ENCODE assay signal across 10 mouse cellular contexts in the genomic region with DNA sequence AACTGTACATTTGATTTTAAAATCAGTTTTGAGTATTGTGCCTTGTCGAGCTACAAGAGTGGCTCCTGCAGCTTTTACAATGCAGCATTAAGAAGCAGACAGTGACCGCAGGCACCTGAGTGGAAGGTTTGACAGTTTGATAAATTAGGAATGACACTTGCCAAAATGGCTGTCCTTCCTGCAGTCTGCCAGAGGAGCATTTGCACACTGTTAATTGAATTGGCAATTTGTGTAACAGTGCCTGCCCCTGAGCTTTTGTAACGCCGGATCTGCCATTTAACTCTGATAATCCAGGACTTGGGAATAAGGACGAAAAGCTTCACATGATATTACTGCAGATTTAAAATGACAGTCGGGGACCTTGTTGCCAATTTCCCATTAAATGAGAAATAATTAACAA.
"Had no signal": no experiment of that assay in that cellular context is flagged by ENCODE, and none has a peak within 500 bp of the region (broad histone marks: within the 10 kb centered on the region; RNA-seq: fewer than 3 reads in every experiment).

No protein-coding gene starts in this region.

- H3K9me3 ChIP-seq: kidney, embryonic 15.5 days; limb, embryonic 13.5 days; midbrain, embryonic 12.5 days; neural tube, embryonic 13.5 days had no signal

- H3K36me3 ChIP-seq: kidney, embryonic 15.5 days; limb, embryonic 13.5 days; midbrain, embryonic 12.5 days; neural tube, embryonic 13.5 days had no signal

- H3K4me1 ChIP-seq: kidney, embryonic 15.5 days; limb, embryonic 13.5 days had no signal

- H3K9ac ChIP-seq: kidney, embryonic 15.5 days; limb, embryonic 13.5 days; liver, embryonic 14.5 days; midbrain, embryonic 12.5 days; neural tube, embryonic 13.5 days had no signal

- DNase-seq: kidney, postnatal 14 days; left cerebral cortex, postnatal 4 days; lung, adult 18-20 months; thymus, adult 18-20 months; thymus, postnatal 14 days had no signal

- H3K4me2 ChIP-seq: kidney, embryonic 15.5 days; limb, embryonic 13.5 days; midbrain, embryonic 12.5 days; neural tube, embryonic 13.5 days had no signal

- H3K4me3 ChIP-seq: kidney, embryonic 15.5 days; limb, embryonic 13.5 days; midbrain, embryonic 12.5 days; neural tube, embryonic 13.5 days had no signal

- H3K27me3 ChIP-seq: kidney, embryonic 15.5 days; limb, embryonic 13.5 days; midbrain, embryonic 12.5 days; neural tube, embryonic 13.5 days had no signal

- H3K27ac ChIP-seq: kidney, embryonic 15.5 days; limb, embryonic 13.5 days; liver, embryonic 14.5 days; midbrain, embryonic 12.5 days; neural tube, embryonic 13.5 days had no signal
